Mouse (Mus musculus) embryo, embryonic 9.5 days (tissue): ENCODE results near the gene Galns.

Experiments
- DNase-seq: peaks from one replicate; pipeline ENCODE4 v3.0.0-alpha.2; 2017; ENCODE audit errors: extremely low spot score

The Galns gene

DNA sequence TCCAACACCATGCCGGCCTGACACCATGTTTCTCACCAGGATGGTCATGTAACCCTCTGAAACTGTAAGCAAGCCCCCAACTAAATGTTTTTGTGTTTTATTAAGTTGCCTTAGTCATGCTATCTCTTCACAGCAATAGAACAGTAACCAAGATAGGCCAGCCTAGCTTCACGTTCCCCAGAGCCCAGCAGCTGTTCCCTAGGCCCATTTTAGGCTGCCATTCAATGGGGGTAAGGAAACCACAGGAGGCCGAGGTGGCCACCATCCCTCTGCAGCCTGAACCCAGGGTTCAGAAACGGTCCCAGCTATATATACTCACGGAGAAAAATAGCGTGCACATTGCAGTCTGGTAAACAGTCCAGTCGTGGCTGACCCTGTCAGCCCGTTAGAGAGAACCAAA, 67.1 kb downstream of the Galns start:
- no peak for DNase-seq

- DNase-seq = no peak
These were observed 72.8 kb downstream of the Galns start for GRCm38 (mm10) chr8:122538310-122539076.

DNA sequence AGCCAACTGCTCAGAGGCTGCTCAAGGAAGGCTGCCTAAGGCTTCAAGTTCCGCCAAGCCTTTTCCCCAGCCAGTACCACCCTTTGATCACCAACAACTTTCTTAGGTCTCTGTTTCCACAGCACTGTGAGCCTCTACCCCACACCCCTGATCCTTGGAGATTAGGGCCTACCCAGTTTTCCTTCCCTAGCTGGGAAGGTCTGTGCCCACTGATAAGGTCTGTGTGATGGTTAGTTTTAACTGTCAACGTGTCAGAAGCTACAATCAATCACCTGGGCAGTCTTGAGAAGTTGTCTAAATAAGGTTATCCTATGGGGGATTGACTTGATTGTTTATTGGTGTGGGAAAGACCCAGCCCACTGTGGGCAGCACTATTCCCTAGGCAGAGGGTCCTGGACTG, 73.5 kb downstream of the Galns start:
- no peak for DNase-seq

- no peak for DNase-seq
These were observed 74.2 kb downstream of the Galns start for GRCm38 (mm10) chr8:122537033-122537432.

DNA sequence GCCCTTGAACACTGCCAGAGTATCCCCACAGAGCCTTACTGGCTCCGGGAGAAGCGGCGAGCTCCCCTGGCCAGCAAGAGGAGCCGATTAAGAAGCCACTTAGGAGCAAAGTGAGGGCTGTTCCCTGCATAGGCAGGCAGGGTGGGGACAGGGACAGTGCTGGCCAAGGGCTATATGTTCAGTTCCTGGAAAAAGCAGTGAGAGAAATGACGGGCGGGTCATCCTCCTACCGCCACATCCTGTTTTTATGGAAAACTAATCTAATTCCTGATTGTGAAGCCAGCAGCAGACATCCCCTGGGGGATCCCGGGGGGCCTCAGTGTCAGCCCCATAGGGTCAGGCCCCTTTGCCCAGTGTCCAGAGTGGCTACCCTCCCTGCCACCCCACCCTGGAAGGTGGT, 80.0 kb downstream of the Galns start:
- no peak for DNase-seq

GRCm38 (mm10) chr8:122529159-122529558, 82.1 kb downstream of the Galns start:
- no peak for DNase-seq
